8 mouse cellular contexts compared by ENCODE assay signal in genomic region chr17:71250819-71251600, GRCm38 (mm10).
DNase-seq lines count a peak whose midpoint lies in the region; ATAC-seq and TF ChIP-seq lines count a peak whose summit lies in the region.

No protein-coding gene starts in this region.

- TF ChIP-seq CTCF in lung, postnatal 0 days (IDR thresholded peaks at IDR 0.05) = no peak; the same call in 1 of the 2 replicates

- 75% methylated on average over 16 of the region's 16 CpGs for WGBS in lung, postnatal 0 days
- 88% methylated on average over 16 of the region's 16 CpGs for WGBS in forebrain, embryonic 13.5 days

- H3K4me3 ChIP-seq in lung, postnatal 0 days (ENCODE audit: low read depth, low read length) = no peak overlapping the region
- H3K4me3 ChIP-seq in forebrain, embryonic 13.5 days = no peak overlapping the region

- peak; percentile 80 for DNase-seq in ovary, postnatal 36 days (ENCODE audit: low spot score)
- no peak for DNase-seq in ovary, postnatal 14 days (ENCODE audit: low spot score)
- peak; percentile 17 to 39 for DNase-seq in kidney, adult 8-10 months
- peak; percentile 87 for DNase-seq in lung, postnatal 0 days (ENCODE audit: low spot score)
- no peak for DNase-seq in retina, postnatal 1 day
- no peak for DNase-seq in embryo, embryonic 10 days (ENCODE audit: low spot score)

- H3K9me3 ChIP-seq in lung, postnatal 0 days (ENCODE audit: low read length) = no peaks in the 10 kb centered on the region
- no peaks in the 10 kb centered on the region for H3K9me3 ChIP-seq in forebrain, embryonic 13.5 days (replicated peaks)

- TF ChIP-seq EP300 in lung, postnatal 0 days (IDR thresholded peaks at IDR 0.05) = peak; percentile 63; the same call in 1 of the 2 replicates

- no peak overlapping the region for H3K9ac ChIP-seq in lung, postnatal 0 days (replicated peaks; ENCODE audit: low read depth)
- no peak overlapping the region for H3K9ac ChIP-seq in forebrain, embryonic 13.5 days

- H3K4me2 ChIP-seq in lung, postnatal 0 days (replicated peaks; ENCODE audit: low read depth, low read length) = no peak overlapping the region
- no peak overlapping the region for H3K4me2 ChIP-seq in forebrain, embryonic 13.5 days

- no peaks in the 10 kb centered on the region for H3K4me1 ChIP-seq in lung, postnatal 0 days (ENCODE audit: insufficient read depth, low read depth, low read length)
- peaks cover 5% of the 10 kb centered on the region; the same call in 1 of the 2 replicates for H3K4me1 ChIP-seq in forebrain, embryonic 13.5 days

- ATAC-seq in erythroid progenitor cell, adult 5-6 weeks (replicated peaks; ENCODE audit: low FRiP score, poor library complexity, severe bottlenecking) = 0 out of 2 replicates have a peak, but pooled peaks have one; percentile 17
- peak; percentile 84 for ATAC-seq in lung, postnatal 0 days
- no peak for ATAC-seq in forebrain, embryonic 13.5 days

- no peak overlapping the region for H3K27ac ChIP-seq in lung, postnatal 0 days (ENCODE audit: low read length)
- no peak overlapping the region for H3K27ac ChIP-seq in forebrain, embryonic 13.5 days

- peaks cover 25% of the 10 kb centered on the region for H3K36me3 ChIP-seq in lung, postnatal 0 days (ENCODE audit: insufficient read depth, low read length)
- peaks cover 50% of the 10 kb centered on the region for H3K36me3 ChIP-seq in forebrain, embryonic 13.5 days (ENCODE audit: poor library complexity, severe bottlenecking)

- H3K27me3 ChIP-seq in lung, postnatal 0 days (replicated peaks; ENCODE audit: insufficient read depth, low read length) = no peaks in the 10 kb centered on the region
- H3K27me3 ChIP-seq in forebrain, embryonic 13.5 days = no peaks in the 10 kb centered on the region

Comparison
In these comparisons a context has a peak if more than half of its experiments do, and no peak if none do; other contexts are left out.
1. DNase-seq: peak in ovary, postnatal 36 days (single experiment), kidney, adult 8-10 months (2 of 2) and lung, postnatal 0 days (single experiment); none in ovary, postnatal 14 days (single experiment), retina, postnatal 1 day (single experiment) and embryo, embryonic 10 days (single experiment).